Mouse (Mus musculus): ENCODE measurements around the gene Mccc1. TPM values are rescaled to one million over a fixed set of nuclear protein-coding genes. Genes with fewer than 3 reads are reported as not detected.

Mccc1 gene
- polyA plus RNA-seq, 1 experiment from 2014 or later: 64.3 TPM

GRCm38 (mm10) chr3:35963921-35964320 is 36.6 kb downstream of the Mccc1 start:
- no peak for ATAC-seq (replicated peaks; ENCODE audit: insufficient number of reproducible peaks, insufficient read depth, low FRiP score, low read depth)
- Histone ChIP-seq H3K4me3 (no peak overlapping the region), H3K9ac (no peak overlapping the region), H3K4me2 (no peak overlapping the region), H3K4me1 (replicated peaks) (no peaks in the 10 kb centered on the region), H3K27ac (no peak overlapping the region), H3K27me3 (no peaks in the 10 kb centered on the region), H3K36me3 (peaks cover 29% of the 10 kb centered on the region), H3K9me3 (replicated peaks) (no peaks in the 10 kb centered on the region)
- WGBS: 90% methylated on average over 5 of the region's 5 CpGs

- no peak overlapping the region for H3K4me3 ChIP-seq
- H3K9ac ChIP-seq: no peak overlapping the region
- 82% methylated on average over 4 of the region's 4 CpGs for WGBS
- H3K9me3 ChIP-seq (replicated peaks): no peaks in the 10 kb centered on the region
- ATAC-seq (replicated peaks; ENCODE audit: insufficient number of reproducible peaks, insufficient read depth, low FRiP score, low read depth): no peak
- no peaks in the 10 kb centered on the region for H3K27me3 ChIP-seq
- no peaks in the 10 kb centered on the region for H3K4me1 ChIP-seq (replicated peaks)
- no peak overlapping the region for H3K27ac ChIP-seq
- H3K36me3 ChIP-seq: peaks cover 31% of the 10 kb centered on the region
- no peak overlapping the region for H3K4me2 ChIP-seq
Measured at GRCm38 (mm10) chr3:35963401-35963800, 37.1 kb downstream of the Mccc1 start.

- Histone ChIP-seq H3K27ac (no peak overlapping the region), H3K9me3 (replicated peaks) (no peaks in the 10 kb centered on the region), H3K27me3 (no peaks in the 10 kb centered on the region), H3K4me1 (replicated peaks) (no peaks in the 10 kb centered on the region), H3K9ac (no peak overlapping the region), H3K36me3 (peaks cover 32% of the 10 kb centered on the region), H3K4me3 (no peak overlapping the region), H3K4me2 (no peak overlapping the region)
- 93% methylated on average over 5 of the region's 5 CpGs for WGBS
- ATAC-seq (replicated peaks; ENCODE audit: insufficient number of reproducible peaks, insufficient read depth, low FRiP score, low read depth): no peak
Measured at GRCm38 (mm10) chr3:35962967-35963366, 37.5 kb downstream of the Mccc1 start.

- peaks cover 7% of the 10 kb centered on the region; the same call in 1 of the 2 replicates for H3K36me3 ChIP-seq
- H3K27me3 ChIP-seq: no peaks in the 10 kb centered on the region
- 0 out of 2 replicates have a peak, but pooled peaks cover 3% of the 10 kb centered on the region for H3K4me1 ChIP-seq (replicated peaks)
- H3K9me3 ChIP-seq (replicated peaks): no peaks in the 10 kb centered on the region
- H3K4me3 ChIP-seq: no peak overlapping the region
- no peak overlapping the region for H3K27ac ChIP-seq
- H3K4me2 ChIP-seq: no peak overlapping the region
- ATAC-seq (replicated peaks; ENCODE audit: insufficient number of reproducible peaks, insufficient read depth, low FRiP score, low read depth): no peak
- WGBS: 97% methylated on average over 3 of the region's 3 CpGs
- H3K9ac ChIP-seq: no peak overlapping the region
Measured at GRCm38 (mm10) chr3:35957230-35957629, 43.2 kb downstream of the Mccc1 start.

GRCm38 (mm10) chr3:35954901-35955575 is 45.4 kb downstream of the Mccc1 start:
- ATAC-seq (replicated peaks; ENCODE audit: insufficient number of reproducible peaks, insufficient read depth, low FRiP score, low read depth): no peak
- Histone ChIP-seq H3K36me3 (peaks cover 7% of the 10 kb centered on the region; the same call in 1 of the 2 replicates), H3K4me1 (replicated peaks) (0 out of 2 replicates have a peak, but pooled peaks cover 3% of the 10 kb centered on the region), H3K9ac (no peak overlapping the region), H3K4me3 (no peak overlapping the region), H3K4me2 (no peak overlapping the region), H3K27me3 (no peaks in the 10 kb centered on the region), H3K27ac (no peak overlapping the region), H3K9me3 (replicated peaks) (no peaks in the 10 kb centered on the region)
- 84% methylated on average over 11 of the region's 11 CpGs for WGBS

- H3K4me3 ChIP-seq: no peak overlapping the region
- ATAC-seq (replicated peaks; ENCODE audit: insufficient number of reproducible peaks, insufficient read depth, low FRiP score, low read depth): no peak
- no peaks in the 10 kb centered on the region for H3K9me3 ChIP-seq (replicated peaks)
- peaks cover 6% of the 10 kb centered on the region; the same call in 1 of the 2 replicates for H3K36me3 ChIP-seq
- 0 out of 2 replicates have a peak, but pooled peaks cover 3% of the 10 kb centered on the region for H3K4me1 ChIP-seq (replicated peaks)
- H3K4me2 ChIP-seq: no peak overlapping the region
- no peaks in the 10 kb centered on the region for H3K27me3 ChIP-seq
- H3K9ac ChIP-seq: no peak overlapping the region
- no peak overlapping the region for H3K27ac ChIP-seq
- 77% methylated on average over 6 of the region's 6 CpGs for WGBS
Measured at GRCm38 (mm10) chr3:35953816-35954215, 46.7 kb downstream of the Mccc1 start.

GRCm38 (mm10) chr3:35953184-35953583 is 47.3 kb downstream of the Mccc1 start:
- no peaks in the 10 kb centered on the region for H3K9me3 ChIP-seq (replicated peaks)
- H3K27me3 ChIP-seq: no peaks in the 10 kb centered on the region
- H3K4me2 ChIP-seq: no peak overlapping the region
- ATAC-seq (replicated peaks; ENCODE audit: insufficient number of reproducible peaks, insufficient read depth, low FRiP score, low read depth): no peak
- no peak overlapping the region for H3K9ac ChIP-seq
- no peak overlapping the region for H3K27ac ChIP-seq
- H3K36me3 ChIP-seq: peaks cover 4% of the 10 kb centered on the region; the same call in 1 of the 2 replicates
- H3K4me1 ChIP-seq (replicated peaks): 0 out of 2 replicates have a peak, but pooled peaks cover 3% of the 10 kb centered on the region
- H3K4me3 ChIP-seq: no peak overlapping the region
- 32% methylated on average over 1 of the region's 1 CpGs for WGBS

- WGBS: 83% methylated on average over 7 of the region's 7 CpGs
Measured at GRCm38 (mm10) chr3:35948197-35948596, 52.3 kb downstream of the Mccc1 start.

GRCm38 (mm10) chr3:35940520-35941135 is 59.9 kb downstream of the Mccc1 start:
- no peaks in the 10 kb centered on the region for H3K9me3 ChIP-seq (replicated peaks)
- no peak for ATAC-seq (replicated peaks; ENCODE audit: insufficient number of reproducible peaks, insufficient read depth, low FRiP score, low read depth)
- H3K9ac ChIP-seq: no peak overlapping the region
- 78% methylated on average over 4 of the region's 4 CpGs for WGBS
- no peak overlapping the region for H3K27ac ChIP-seq
- no peaks in the 10 kb centered on the region; the same call in 1 of the 2 replicates for H3K36me3 ChIP-seq
- H3K27me3 ChIP-seq: no peaks in the 10 kb centered on the region
- H3K4me3 ChIP-seq: no peak overlapping the region
- H3K4me2 ChIP-seq: no peak overlapping the region
- H3K4me1 ChIP-seq (replicated peaks): no peaks in the 10 kb centered on the region; the same call in 1 of the 2 replicates

More at GRCm38 (mm10) chr3:35948197-35948596, 52.3 kb downstream of the Mccc1 start:
- H3K27me3 ChIP-seq: no peaks in the 10 kb centered on the region
- no peaks in the 10 kb centered on the region for H3K36me3 ChIP-seq
- no peaks in the 10 kb centered on the region for H3K4me1 ChIP-seq (replicated peaks)
- no peak overlapping the region for H3K4me2 ChIP-seq
- H3K9me3 ChIP-seq (replicated peaks): no peaks in the 10 kb centered on the region
- H3K4me3 ChIP-seq: no peak overlapping the region
- ATAC-seq (replicated peaks; ENCODE audit: insufficient number of reproducible peaks, insufficient read depth, low FRiP score, low read depth): no peak
- H3K27ac ChIP-seq: no peak overlapping the region
- H3K9ac ChIP-seq: no peak overlapping the region

GRCm38 (mm10) chr3:35940047-35940446 is 60.4 kb downstream of the Mccc1 start:
- 37% methylated on average over 2 of the region's 2 CpGs for WGBS
- Histone ChIP-seq H3K9me3 (replicated peaks) (no peaks in the 10 kb centered on the region), H3K4me3 (no peak overlapping the region), H3K27ac (no peak overlapping the region), H3K4me2 (no peak overlapping the region), H3K27me3 (no peaks in the 10 kb centered on the region), H3K9ac (no peak overlapping the region), H3K4me1 (replicated peaks) (no peaks in the 10 kb centered on the region; the same call in 1 of the 2 replicates), H3K36me3 (no peaks in the 10 kb centered on the region; the same call in 1 of the 2 replicates)
- ATAC-seq (replicated peaks; ENCODE audit: insufficient number of reproducible peaks, insufficient read depth, low FRiP score, low read depth): no peak

GRCm38 (mm10) chr3:35937345-35937744 is 63.1 kb downstream of the Mccc1 start, which contains the start of gene Dcun1d1:
Gene Dcun1d1, minus strand, starts transcription at chr3:35937445.
- ATAC-seq (replicated peaks; ENCODE audit: insufficient number of reproducible peaks, insufficient read depth, low FRiP score, low read depth): no peak
- 91% methylated on average over 6 of the region's 6 CpGs for WGBS
- H3K27me3 ChIP-seq: no peaks in the 10 kb centered on the region
- H3K4me1 ChIP-seq (replicated peaks): peaks cover 10% of the 10 kb centered on the region
- H3K27ac ChIP-seq: no peak within 1 kb of the TSS
- no peak within 1 kb of the TSS for H3K4me2 ChIP-seq
- no peak within 1 kb of the TSS for H3K4me3 ChIP-seq
- H3K9me3 ChIP-seq (replicated peaks): no peaks in the 10 kb centered on the region
- no peaks in the 10 kb centered on the region; the same call in 1 of the 2 replicates for H3K36me3 ChIP-seq
- H3K9ac ChIP-seq: no peak within 1 kb of the TSS
